Mouse (Mus musculus): ENCODE results near the gene Kcp. TPM values are rescaled to one million over a fixed set of nuclear protein-coding genes. Genes with fewer than 3 reads are reported as not detected.

The Kcp gene
- 15.1 and 20.6 TPM in 2 replicates for polyA plus RNA-seq (2014; fragmentation: Nextera tagmentation; extraction: Ambion mirVana)

DNA sequence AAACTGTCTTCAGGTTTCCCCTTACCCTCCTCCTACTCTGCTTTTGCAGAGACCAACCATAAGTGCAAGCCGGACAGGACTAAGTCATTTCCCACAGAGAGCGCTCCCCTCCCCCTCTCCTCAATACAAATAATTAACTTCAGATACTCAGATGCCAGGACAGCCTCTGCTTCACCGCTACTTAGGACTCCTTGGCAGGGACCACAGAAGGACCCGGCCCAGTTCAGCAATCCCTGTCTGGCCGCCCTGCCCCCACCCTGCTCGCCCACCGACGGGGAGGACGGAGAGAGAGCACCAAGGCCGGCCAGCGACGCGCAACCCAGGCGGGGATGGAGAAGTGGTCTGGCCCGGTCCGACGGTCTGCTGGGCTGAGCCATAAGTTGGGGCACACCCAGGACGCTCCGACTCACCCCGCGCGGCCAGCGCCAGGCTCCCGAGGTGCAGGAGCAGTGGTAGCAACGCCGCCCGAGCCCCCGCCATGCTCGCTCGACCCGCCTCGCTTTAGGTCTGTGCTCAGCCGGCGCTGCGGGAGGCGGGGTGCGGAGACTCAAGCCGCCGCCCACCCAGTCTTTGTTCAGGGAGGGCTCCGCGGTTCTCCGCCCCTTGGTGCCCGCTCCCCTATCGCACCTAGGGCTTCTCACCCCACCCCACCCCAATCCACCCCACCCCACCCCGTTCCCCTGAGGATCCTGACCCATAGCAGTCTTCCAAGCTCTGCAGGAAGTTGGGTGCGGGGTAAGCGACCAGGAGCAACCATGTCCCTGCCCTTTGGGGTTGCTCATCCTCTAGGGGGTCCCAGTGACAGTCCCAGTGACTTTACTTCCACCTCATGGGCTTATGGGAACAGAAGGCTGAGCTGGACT, at the start of gene Kcp:
Gene Kcp, minus strand, starts transcription at position 506 of the 863 bp plus-strand sequence.
- under 1% methylated on average over 46 of the region's 47 CpGs for WGBS
- H3K36me3 ChIP-seq (ENCODE audit: control insufficient read depth, insufficient read depth, low read length), result no peaks in the 10 kb centered on the region
- H3K4me1 ChIP-seq (ENCODE audit: control insufficient read depth, insufficient read depth, low read length), result peaks cover 7% of the 10 kb centered on the region; the same call in 1 of the 2 replicates
- peaks cover 8% of the 10 kb centered on the region; the same call in 1 of the 2 replicates for H3K27me3 ChIP-seq (ENCODE audit: control insufficient read depth, insufficient read depth, low read length)
- H3K9me3 ChIP-seq (ENCODE audit: control insufficient read depth, low read length), result no peaks in the 10 kb centered on the region
- H3K27ac ChIP-seq (ENCODE audit: low read depth, low read length), result no peak within 1 kb of the TSS
- peak; percentile 68 for ATAC-seq (ENCODE audit: low read depth)
- peak within 1 kb of the TSS; percentile 52 for H3K9ac ChIP-seq (replicated peaks; ENCODE audit: low read depth, low read length)
- peak within 1 kb of the TSS; percentile 42 for H3K4me3 ChIP-seq (ENCODE audit: low read depth, low read length)
- H3K4me2 ChIP-seq (ENCODE audit: low read depth, low read length), result peak within 1 kb of the TSS; percentile 62

DNA sequence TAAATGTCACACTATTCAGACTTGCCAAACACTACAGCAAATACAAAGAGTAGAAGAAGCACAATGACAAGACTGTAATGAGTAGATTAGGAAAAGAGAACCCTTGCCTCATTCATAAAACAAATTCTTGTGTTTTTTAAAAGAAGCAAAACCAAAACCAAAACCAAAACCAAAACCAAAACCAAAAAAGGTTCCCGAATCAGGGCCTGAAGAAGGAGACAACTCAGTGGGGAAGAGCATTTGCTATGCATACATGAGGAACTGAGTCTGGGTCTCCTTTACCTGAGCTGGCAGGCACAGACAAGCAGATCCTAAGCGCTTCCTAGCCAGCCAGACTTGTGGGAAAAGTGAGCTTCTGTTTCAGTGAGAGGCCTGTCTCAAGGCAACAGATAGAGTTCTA, 49.4 kb upstream of the Kcp start:
- Histone ChIP-seq H3K27ac (ENCODE audit: low read depth, low read length) (no peak overlapping the region), H3K27me3 (ENCODE audit: control insufficient read depth, insufficient read depth, low read length) (no peaks in the 10 kb centered on the region), H3K4me2 (ENCODE audit: low read depth, low read length) (no peak overlapping the region), H3K9ac (replicated peaks; ENCODE audit: low read depth, low read length) (no peak overlapping the region), H3K36me3 (ENCODE audit: control insufficient read depth, insufficient read depth, low read length) (peaks cover 51% of the 10 kb centered on the region), H3K9me3 (ENCODE audit: control insufficient read depth, low read length) (no peaks in the 10 kb centered on the region), H3K4me1 (ENCODE audit: control insufficient read depth, insufficient read depth, low read length) (no peaks in the 10 kb centered on the region), H3K4me3 (ENCODE audit: low read depth, low read length) (no peak overlapping the region)
- no peak for ATAC-seq (ENCODE audit: low read depth)
- WGBS, result 97% methylated on average over 2 of the region's 2 CpGs

DNA sequence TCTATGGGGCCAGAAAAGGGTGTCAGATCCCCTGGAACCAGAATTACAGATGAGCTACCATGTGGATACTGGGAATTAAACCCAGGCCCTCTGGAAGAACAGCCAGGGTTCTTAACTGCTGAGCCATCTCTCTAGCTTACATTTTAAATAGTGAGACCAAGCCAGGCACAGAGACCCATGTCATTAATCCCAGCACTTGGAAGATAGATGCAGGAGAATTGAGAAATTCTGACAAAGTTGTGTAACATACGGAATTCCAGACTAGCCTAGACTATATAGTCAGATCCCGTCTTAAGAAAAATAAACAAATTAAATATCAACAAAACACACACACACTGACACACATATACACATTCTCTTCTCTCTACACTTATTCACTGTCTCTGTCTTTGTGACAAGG, 44.8 kb upstream of the Kcp start:
- ATAC-seq (ENCODE audit: low read depth), result no peak

DNA sequence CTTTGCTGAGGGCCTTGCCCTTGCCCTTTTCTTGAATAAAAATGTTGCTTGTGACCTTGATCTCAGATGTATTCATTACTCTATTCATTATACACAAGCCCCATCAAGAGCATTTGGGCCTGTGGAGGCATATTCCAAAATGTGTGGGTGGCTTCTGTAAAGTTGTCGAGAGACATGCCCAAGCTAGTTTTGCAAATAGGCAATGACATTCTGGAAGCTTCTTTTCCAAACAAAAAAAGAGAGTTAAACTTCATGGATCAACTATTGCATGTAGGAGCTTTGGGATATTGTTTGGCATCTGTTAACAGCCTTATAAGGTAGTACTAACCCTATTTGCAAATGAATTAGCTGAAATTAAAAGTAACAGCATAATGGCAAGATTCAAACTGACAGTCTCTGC, 40.3 kb upstream of the Kcp start:
- no peak for ATAC-seq (ENCODE audit: low read depth)
- WGBS, result 91% methylated on average over 1 of the region's 1 CpGs
- H3K36me3 ChIP-seq (ENCODE audit: control insufficient read depth, insufficient read depth, low read length), result peaks cover 40% of the 10 kb centered on the region
- no peaks in the 10 kb centered on the region for H3K27me3 ChIP-seq (ENCODE audit: control insufficient read depth, insufficient read depth, low read length)
- H3K9ac ChIP-seq (replicated peaks; ENCODE audit: low read depth, low read length), result no peak overlapping the region
- no peaks in the 10 kb centered on the region for H3K4me1 ChIP-seq (ENCODE audit: control insufficient read depth, insufficient read depth, low read length)
- H3K4me3 ChIP-seq (ENCODE audit: low read depth, low read length), result no peak overlapping the region
- no peak overlapping the region for H3K4me2 ChIP-seq (ENCODE audit: low read depth, low read length)
- no peak overlapping the region for H3K27ac ChIP-seq (ENCODE audit: low read depth, low read length)
- H3K9me3 ChIP-seq (ENCODE audit: control insufficient read depth, low read length), result no peaks in the 10 kb centered on the region

More for the DNA sequence above, 44.8 kb upstream of the Kcp start:
- 95% methylated on average over 2 of the region's 2 CpGs for WGBS
- no peaks in the 10 kb centered on the region for H3K4me1 ChIP-seq (ENCODE audit: control insufficient read depth, insufficient read depth, low read length)
- no peaks in the 10 kb centered on the region for H3K27me3 ChIP-seq (ENCODE audit: control insufficient read depth, insufficient read depth, low read length)
- no peaks in the 10 kb centered on the region for H3K9me3 ChIP-seq (ENCODE audit: control insufficient read depth, low read length)
- H3K27ac ChIP-seq (ENCODE audit: low read depth, low read length), result no peak overlapping the region
- H3K9ac ChIP-seq (replicated peaks; ENCODE audit: low read depth, low read length), result no peak overlapping the region
- no peak overlapping the region for H3K4me2 ChIP-seq (ENCODE audit: low read depth, low read length)
- H3K36me3 ChIP-seq (ENCODE audit: control insufficient read depth, insufficient read depth, low read length), result peaks cover 45% of the 10 kb centered on the region; the same call in 1 of the 2 replicates
- no peak overlapping the region for H3K4me3 ChIP-seq (ENCODE audit: low read depth, low read length)

DNA sequence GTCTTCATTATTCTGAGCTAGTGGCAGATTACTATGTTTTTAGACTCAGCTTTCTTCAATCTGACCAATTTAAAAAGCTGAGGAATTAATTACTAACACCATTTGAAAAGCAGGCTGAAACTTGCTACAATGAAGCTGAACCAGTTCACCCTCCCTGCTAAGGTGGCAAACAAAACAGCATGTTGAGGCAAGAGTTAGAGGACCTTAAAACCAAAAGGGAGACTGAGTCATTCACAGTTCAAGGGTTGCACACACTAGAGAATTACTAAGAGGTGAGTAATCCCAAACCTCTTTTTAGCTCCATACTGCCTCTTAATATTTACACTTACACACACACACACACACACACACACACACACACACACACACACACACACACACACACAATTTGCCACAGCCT, 39.8 kb upstream of the Kcp start:
- peaks cover 44% of the 10 kb centered on the region for H3K36me3 ChIP-seq (ENCODE audit: control insufficient read depth, insufficient read depth, low read length)
- no peak for ATAC-seq (ENCODE audit: low read depth)
- no peak overlapping the region for H3K4me2 ChIP-seq (ENCODE audit: low read depth, low read length)
- H3K9ac ChIP-seq (replicated peaks; ENCODE audit: low read depth, low read length), result no peak overlapping the region
- H3K4me1 ChIP-seq (ENCODE audit: control insufficient read depth, insufficient read depth, low read length), result no peaks in the 10 kb centered on the region
- H3K27ac ChIP-seq (ENCODE audit: low read depth, low read length), result no peak overlapping the region
- H3K4me3 ChIP-seq (ENCODE audit: low read depth, low read length), result no peak overlapping the region
- no peaks in the 10 kb centered on the region for H3K27me3 ChIP-seq (ENCODE audit: control insufficient read depth, insufficient read depth, low read length)
- H3K9me3 ChIP-seq (ENCODE audit: control insufficient read depth, low read length), result no peaks in the 10 kb centered on the region

DNA sequence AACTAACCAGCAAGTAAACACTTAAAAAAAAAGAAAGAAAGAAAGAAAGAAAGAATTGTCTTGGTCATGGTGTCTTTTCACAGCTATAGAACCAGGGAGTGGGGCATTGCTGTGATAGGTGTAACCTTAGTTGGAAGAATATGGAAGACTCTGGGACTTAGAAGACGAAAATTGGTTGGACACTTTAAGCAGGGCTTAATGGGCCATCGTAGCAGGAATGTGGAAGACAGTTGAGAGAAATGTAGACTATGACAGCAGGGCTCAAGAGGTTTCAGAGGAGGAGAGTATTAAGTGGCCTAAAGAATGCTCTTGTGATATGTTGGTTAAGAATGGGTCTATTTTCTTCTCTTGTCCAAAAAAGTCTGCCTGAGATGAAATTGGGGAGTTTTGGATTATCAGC, 37.9 kb upstream of the Kcp start:
- Histone ChIP-seq H3K4me1 (ENCODE audit: control insufficient read depth, insufficient read depth, low read length) (no peaks in the 10 kb centered on the region), H3K9ac (replicated peaks; ENCODE audit: low read depth, low read length) (no peak overlapping the region), H3K27ac (ENCODE audit: low read depth, low read length) (no peak overlapping the region), H3K4me3 (ENCODE audit: low read depth, low read length) (no peak overlapping the region), H3K9me3 (ENCODE audit: control insufficient read depth, low read length) (no peaks in the 10 kb centered on the region), H3K27me3 (ENCODE audit: control insufficient read depth, insufficient read depth, low read length) (no peaks in the 10 kb centered on the region), H3K4me2 (ENCODE audit: low read depth, low read length) (no peak overlapping the region), H3K36me3 (ENCODE audit: control insufficient read depth, insufficient read depth, low read length) (peaks cover 43% of the 10 kb centered on the region)
- WGBS, result 96% methylated on average over 2 of the region's 2 CpGs
- ATAC-seq (ENCODE audit: low read depth), result no peak

DNA sequence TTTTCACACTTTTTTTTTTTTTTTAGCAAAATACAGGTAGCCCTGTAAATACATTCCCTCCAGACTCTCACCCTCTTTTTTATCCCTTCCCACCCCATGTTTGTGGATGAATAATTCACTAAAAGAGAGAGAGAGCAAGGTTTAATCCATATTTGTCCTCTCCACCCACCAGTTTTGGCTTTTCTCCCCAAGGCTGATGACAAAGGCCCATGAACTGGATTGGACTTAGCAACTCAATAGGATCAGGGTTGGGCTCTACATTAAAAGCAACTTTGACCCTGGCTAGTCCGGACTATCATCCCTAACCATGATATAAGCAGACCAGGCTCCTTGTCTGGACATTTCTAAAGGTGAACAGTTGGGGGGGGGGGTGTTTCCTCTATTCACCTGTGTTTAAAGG, 33.2 kb upstream of the Kcp start:
- 94% methylated on average over 1 of the region's 1 CpGs for WGBS
- peaks cover 40% of the 10 kb centered on the region for H3K36me3 ChIP-seq (ENCODE audit: control insufficient read depth, insufficient read depth, low read length)
- no peak overlapping the region for H3K27ac ChIP-seq (ENCODE audit: low read depth, low read length)
- H3K4me3 ChIP-seq (ENCODE audit: low read depth, low read length), result no peak overlapping the region
- no peaks in the 10 kb centered on the region for H3K9me3 ChIP-seq (ENCODE audit: control insufficient read depth, low read length)
- H3K4me2 ChIP-seq (ENCODE audit: low read depth, low read length), result no peak overlapping the region
- no peak overlapping the region for H3K9ac ChIP-seq (replicated peaks; ENCODE audit: low read depth, low read length)
- H3K4me1 ChIP-seq (ENCODE audit: control insufficient read depth, insufficient read depth, low read length), result no peaks in the 10 kb centered on the region
- ATAC-seq (ENCODE audit: low read depth), result no peak
- H3K27me3 ChIP-seq (ENCODE audit: control insufficient read depth, insufficient read depth, low read length), result no peaks in the 10 kb centered on the region

DNA sequence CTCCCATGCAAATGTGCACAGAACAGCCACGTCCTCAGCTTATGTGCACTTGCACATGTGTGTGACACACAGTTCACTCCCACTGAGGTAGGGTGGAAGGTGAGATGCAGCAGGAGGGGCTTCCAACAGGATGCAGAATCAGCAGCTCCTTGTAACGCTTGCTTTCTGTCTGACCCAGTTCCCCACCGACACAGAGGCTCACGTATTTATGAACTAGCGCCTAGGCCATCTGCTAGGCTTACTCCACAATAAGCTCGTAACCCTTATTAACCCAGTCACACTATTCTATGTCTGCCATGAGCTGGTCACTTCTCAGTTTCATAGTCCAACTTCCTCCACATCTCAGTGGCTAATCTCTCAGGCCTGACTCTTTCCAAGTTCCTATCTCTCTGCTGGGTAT, 32.5 kb upstream of the Kcp start:
- no peak for ATAC-seq (ENCODE audit: low read depth)
- WGBS, result 82% methylated on average over 6 of the region's 6 CpGs
- no peak overlapping the region for H3K4me2 ChIP-seq (ENCODE audit: low read depth, low read length)
- H3K27ac ChIP-seq (ENCODE audit: low read depth, low read length), result no peak overlapping the region
- no peaks in the 10 kb centered on the region for H3K27me3 ChIP-seq (ENCODE audit: control insufficient read depth, insufficient read depth, low read length)
- H3K4me3 ChIP-seq (ENCODE audit: low read depth, low read length), result no peak overlapping the region
- H3K4me1 ChIP-seq (ENCODE audit: control insufficient read depth, insufficient read depth, low read length), result no peaks in the 10 kb centered on the region
- H3K9me3 ChIP-seq (ENCODE audit: control insufficient read depth, low read length), result no peaks in the 10 kb centered on the region
- H3K36me3 ChIP-seq (ENCODE audit: control insufficient read depth, insufficient read depth, low read length), result peaks cover 33% of the 10 kb centered on the region
- no peak overlapping the region for H3K9ac ChIP-seq (replicated peaks; ENCODE audit: low read depth, low read length)

DNA sequence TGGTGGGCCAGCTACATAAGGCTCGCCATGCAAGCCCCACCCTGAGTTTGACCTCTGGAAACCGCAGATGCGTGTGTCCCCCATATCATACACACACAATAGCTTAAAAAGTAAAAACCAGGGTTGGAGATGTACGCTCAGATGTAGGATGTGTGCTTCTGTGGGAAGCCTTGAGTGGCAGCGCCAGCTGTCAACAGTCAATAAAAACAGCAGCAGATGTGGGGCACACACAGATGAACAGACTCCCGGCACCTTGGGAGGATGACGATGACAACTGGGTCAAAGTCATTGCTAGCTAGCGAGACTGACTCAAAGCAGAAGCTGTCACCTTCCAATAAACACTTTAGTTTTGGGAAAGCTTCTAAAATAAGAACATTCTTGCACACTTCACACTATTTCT, 31.8 kb upstream of the Kcp start:
- no peaks in the 10 kb centered on the region for H3K27me3 ChIP-seq (ENCODE audit: control insufficient read depth, insufficient read depth, low read length)
- WGBS, result 88% methylated on average over 8 of the region's 8 CpGs
- H3K36me3 ChIP-seq (ENCODE audit: control insufficient read depth, insufficient read depth, low read length), result peaks cover 31% of the 10 kb centered on the region
- H3K27ac ChIP-seq (ENCODE audit: low read depth, low read length), result no peak overlapping the region
- no peaks in the 10 kb centered on the region for H3K4me1 ChIP-seq (ENCODE audit: control insufficient read depth, insufficient read depth, low read length)
- ATAC-seq (ENCODE audit: low read depth), result no peak
- H3K9ac ChIP-seq (replicated peaks; ENCODE audit: low read depth, low read length), result no peak overlapping the region
- H3K4me2 ChIP-seq (ENCODE audit: low read depth, low read length), result no peak overlapping the region
- H3K9me3 ChIP-seq (ENCODE audit: control insufficient read depth, low read length), result no peaks in the 10 kb centered on the region
- H3K4me3 ChIP-seq (ENCODE audit: low read depth, low read length), result no peak overlapping the region
